Mouse (Mus musculus) lung, postnatal 4 days (tissue): ENCODE data around the gene Gm49366.
"Not testable (repeated sequence)": the region's sequence is repeated elsewhere in the genome, so short reads cannot be mapped to it uniquely, and the experiment has no call there.

Source experiments
- DNase-seq, 2 experiments: peaks; one replicate each; pipeline ENCODE4 v3.0.0; 2021

The Gm49366 gene

DNA sequence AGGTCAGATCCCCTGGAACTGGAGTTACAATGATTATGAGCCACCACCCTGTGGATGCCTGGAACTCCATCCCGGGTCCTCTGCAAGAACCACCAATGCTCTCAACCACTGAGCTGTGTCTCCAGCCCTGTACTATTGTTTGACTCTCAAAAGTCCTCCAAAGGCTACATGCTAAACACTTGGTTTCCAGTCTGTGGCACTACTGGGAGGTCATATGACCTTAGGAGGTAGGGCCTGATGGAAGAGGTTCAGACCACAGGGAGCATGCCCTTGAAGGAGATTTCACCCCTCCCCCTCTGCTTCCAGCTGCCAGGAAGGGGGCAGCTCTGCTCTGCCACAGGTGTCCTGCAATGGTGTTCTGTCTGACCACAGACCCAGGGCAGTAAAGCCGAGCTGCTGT, 5.4 kb upstream of the Gm49366 start:
- DNase-seq: not testable (repeated sequence)

DNA sequence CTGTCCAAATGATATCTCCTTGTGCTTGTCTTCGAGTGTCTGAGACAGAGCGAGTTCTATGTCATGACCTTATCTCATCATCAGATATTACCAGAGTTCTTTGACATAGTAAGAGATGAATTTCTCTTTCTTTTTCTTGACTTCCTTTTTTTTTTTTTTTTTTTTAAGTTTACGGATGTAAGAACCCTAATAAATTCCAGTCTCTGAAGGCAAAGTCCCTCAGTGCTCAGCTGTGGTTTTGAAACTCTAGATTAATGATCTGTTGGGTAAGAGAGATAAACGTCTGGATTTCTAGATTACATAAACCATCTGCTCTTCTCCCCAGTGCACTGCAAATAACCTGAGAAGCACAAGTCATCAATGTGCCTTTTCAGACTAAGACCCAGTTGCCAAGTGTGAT, 4.6 kb upstream of the Gm49366 start:
- no peak for DNase-seq

DNA sequence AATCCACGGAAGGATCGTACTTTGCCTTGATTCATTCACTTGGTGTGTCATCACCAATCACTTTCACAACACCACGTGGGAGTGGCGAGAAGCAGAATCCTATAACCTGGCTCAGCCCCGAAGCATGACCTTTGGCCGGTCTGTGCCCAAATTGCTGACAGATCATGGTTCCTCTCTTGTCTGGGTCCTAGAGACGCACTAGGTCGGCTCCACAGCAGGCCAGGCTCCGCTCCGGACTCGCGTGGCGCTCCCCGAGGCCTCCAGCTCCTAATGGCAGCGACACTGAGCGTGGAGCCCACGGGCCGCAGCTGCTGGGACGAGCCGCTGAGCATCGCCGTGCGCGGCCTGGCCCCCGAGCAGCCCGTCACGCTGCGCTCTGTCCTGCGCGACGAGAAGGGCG, 494 bp upstream of the Gm49366 start, which contains the start of gene Acot4:
Gene Acot4, plus strand, starts transcription at position 139 of the 400 bp plus-strand sequence.
- peak in 1 of 2 experiments; percentile 42 for DNase-seq

DNA sequence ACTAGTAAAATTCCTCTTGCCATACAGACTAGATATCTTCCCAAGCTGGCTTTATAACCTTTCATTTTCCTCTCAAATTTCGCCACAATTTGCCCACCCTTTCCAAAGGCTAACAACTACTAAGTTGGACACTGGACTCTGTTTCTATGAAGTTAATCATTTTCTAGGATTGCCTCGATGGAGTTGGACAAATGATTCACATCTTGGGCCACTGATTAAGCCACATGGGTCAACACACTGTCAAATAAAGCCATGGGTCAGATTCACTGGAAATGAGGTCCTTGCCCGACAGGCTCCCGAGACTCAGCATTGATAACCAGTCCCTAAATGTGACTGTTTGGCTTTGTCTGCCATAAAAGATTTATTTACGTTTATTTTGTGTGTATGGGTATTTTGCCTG, 3.5 kb downstream of the Gm49366 start:
- DNase-seq: no peak

DNA sequence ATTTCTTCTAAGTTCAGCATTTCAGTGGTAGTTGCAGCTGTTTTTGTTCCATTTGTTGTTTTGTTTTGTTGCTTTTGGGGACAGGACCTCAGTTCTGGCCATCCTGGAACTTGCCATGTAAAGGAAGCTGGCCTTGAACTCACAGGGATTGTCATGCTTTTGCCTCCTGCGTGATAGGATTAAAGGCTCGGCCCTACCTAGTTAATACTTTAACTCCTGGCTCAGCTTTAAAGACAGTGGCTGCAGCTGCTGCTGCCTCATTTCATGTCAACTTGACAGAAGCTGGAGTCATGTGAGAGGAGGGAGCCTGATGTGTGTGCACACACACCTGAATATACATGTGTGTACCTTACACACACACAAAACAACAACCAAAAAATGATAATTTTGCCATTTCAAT, 5.3 kb downstream of the Gm49366 start:
- no peak for DNase-seq

DNA sequence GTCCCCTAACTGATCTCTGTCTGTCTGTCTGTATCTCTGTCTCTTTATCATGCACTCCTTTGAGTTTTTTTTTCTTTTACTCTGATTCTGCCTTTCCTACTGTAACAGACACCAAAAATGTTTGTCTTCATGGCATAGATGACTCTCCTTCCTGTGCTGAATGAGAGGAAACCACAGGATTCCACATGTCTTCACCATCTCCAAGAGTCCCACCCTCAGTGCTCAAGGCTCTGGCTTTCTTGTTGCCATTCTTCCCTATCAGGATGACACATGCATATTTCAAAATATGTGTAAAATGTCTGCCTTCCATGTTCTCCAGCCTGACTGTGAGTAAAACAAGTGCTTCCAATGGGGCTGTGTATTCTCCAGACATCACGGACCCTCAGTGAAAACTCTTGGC, 8.2 kb downstream of the Gm49366 start:
- DNase-seq: no peak

DNA sequence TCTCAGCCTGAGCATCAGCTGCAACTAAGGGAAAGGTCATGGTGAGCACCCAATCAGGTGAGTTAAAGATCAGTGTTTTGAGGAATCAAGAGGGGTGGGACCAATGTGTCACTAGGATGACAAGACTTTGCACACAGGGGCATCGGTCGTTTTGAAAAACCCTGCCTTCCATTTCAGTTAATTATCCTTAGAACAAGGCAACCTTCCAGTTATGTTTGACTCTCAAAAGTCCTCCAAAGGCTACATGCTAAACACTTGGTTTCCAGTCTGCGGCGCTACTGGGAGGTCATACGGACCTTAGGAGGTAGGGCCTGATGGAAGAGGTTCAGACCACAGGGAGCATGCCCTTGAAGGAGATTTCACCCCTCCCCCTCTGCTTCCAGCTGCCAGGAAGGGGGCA, 12.0 kb downstream of the Gm49366 start:
- DNase-seq: not testable (repeated sequence)

DNA sequence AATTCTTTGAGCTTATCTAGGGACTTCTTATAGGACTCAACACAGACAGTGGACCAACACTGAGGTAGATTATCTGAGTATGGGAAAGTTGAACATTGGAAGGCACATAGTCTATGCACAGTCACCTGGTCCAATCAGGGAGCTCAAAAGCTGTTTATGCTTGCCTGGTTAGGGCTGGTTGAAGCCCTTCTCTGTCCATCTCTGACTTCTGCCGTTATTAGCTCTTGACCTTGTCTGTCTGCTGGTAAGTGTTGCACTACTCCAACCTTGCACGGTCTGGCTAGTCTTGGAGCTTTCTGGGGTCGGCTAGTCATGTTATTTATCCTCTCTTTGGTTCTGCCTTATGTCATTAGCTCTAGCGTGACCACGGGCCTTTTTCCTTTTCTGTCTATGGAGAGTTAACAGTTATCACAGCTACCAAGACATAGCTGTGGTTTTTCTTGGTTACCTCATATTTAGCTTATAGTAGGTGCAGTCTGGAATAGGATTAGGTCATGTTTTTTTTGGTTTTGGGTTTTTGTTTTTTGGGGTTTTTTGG, 13.3 kb downstream of the Gm49366 start, which contains the start of gene Acot3:
Gene Acot3, plus strand, starts transcription at position 208 of the 538 bp plus-strand sequence.
- no peak for DNase-seq

DNA sequence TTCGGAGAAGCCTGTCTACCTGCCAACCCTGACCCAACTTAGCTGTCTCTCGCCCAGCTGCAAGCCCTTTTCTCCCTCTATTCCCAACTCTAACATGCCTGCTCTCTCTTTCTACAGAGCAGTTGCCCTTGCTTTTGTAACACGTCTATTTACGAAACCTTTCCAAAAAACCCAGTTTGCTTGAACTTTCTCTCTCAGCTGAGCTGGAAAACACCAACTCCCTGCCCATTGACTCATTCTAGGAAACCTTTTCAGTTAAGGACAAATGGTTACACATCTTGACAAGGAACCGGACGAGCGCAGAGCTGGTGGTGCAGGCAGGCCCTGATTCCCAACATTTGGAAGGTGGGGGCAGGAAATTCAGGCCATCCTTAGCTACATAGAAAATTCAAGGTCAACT, 13.9 kb downstream of the Gm49366 start:
- DNase-seq: no peak

DNA sequence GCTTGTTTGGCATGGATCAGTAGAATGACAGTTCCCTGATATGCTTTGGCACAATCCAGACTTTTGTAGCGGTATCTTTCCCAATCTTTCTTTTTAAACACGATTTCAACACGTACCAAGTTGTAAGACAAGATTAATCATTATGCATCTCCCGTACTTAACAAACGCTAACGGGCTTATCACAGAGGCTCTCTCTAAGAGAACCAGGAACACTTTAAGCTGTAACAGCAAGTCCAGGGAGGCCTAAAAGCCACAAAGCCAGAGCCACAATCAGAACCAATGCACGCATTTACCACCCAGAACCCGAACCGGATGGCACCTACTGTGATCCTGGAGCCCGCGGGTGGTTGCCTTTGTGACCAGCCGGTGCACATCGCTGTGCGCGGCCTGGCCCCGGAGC, 14.4 kb downstream of the Gm49366 start:
- DNase-seq: no peak

DNA sequence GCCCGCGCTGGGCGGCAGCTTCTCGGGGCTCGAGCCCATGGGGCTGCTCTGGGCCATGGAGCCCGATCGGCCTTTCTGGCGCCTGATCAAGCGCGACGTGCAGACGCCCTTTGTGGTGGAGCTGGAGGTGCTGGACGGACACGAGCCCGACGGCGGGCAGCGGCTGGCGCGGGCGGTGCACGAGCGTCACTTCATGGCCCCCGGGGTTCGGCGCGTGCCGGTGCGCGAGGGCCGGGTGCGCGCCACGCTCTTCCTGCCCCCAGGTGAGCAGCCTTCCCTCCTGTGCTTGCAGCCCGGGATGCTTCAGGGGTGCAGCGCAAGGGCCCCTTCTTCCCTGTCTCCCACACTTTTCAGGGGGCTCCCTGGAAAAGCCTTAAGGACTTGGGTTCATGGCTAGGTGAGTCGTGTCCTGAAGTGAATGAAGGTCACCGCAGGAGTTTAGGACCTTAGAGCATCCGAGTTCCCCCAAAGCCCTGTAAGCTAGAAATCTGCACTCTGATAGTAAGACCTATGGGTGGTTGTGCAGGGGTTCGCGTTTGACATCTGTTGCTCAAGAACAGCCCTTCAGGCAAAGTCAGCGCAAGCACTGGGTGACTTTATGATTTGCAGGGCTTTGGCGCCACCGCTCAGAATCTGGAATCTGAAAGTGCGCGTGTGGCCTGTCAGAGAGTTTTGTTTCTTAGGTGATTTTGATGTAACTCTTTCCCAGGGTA, 15.1 kb downstream of the Gm49366 start:
- DNase-seq: peak; percentile 14 to 32

DNA sequence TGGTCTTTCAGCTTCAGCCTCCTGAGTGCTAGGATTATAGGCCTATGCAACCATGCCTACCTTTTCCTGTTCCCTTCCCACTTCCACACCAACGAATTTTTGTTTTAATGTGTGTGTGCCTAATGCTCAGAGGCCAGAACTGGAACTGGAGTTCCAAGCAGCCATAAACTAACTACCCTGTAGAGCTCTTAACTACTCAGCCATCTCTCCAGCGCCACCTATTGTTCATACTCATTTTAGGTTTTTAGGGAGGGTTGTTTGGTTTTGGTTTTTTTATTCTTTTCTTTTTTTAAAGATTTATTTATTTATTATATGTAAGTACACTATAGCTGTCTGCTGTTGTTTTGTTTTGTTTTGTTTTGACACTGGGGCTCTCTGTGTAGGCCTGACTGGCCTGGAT, 22.2 kb downstream of the Gm49366 start:
- DNase-seq: peak in 1 of 2 experiments; percentile 13

DNA sequence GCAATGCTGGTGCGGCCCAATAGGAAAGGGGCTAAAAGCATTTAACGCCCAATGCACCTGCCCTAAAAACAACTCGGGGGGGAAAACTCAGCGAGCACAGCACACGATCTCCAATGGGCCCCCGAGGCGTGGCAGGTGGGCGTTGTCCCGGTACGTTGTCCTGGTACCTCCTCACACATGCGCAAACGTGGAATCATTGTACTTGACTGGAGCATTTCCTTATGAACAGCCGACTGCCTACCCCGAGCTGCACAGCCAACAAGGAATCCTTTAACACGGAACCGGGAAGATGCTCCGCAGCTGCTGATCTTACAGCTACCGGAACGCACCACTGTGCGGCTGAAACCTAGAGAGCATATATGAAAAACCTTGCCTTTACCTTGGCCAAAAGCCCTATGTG, 23.6 kb downstream of the Gm49366 start:
- no peak for DNase-seq

DNA sequence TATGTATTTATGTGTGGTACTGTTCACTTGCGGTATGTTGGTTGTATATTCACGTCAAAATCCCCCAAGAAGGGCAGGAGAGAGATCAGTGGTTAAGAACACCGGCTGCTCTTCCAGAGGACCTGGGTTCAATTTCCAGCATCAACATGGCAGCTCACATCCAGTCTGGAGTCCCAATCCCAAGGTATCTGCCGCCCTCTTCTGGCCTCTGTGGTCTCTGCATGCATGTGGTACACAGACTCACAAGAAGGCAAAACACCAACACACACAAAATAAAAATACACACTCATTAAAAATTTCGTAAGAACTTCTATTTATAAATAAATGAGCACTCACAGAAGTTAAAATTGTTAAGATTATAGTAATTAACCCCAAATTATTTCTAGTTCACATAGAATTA, 24.5 kb downstream of the Gm49366 start:
- DNase-seq: peak in 1 of 2 experiments; percentile 16

DNA sequence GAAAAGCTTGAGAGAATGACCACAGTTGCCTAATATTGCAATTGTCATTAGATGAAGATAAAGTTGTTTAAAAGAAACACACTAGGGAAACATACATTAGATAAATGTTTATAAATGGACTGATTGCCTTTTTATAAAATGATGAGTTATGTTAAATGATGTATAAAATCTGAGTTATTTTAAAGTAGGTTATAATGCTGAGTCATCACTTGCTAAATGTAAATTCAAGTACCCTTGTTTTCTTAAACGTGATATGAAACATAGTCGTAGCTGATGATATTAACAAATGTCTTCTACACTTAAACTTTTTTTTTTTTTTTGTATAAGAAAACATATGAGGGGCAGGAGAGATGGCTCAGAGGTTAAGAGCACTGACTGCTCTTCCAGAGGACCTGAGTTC, 25.1 kb downstream of the Gm49366 start:
- no peak for DNase-seq

DNA sequence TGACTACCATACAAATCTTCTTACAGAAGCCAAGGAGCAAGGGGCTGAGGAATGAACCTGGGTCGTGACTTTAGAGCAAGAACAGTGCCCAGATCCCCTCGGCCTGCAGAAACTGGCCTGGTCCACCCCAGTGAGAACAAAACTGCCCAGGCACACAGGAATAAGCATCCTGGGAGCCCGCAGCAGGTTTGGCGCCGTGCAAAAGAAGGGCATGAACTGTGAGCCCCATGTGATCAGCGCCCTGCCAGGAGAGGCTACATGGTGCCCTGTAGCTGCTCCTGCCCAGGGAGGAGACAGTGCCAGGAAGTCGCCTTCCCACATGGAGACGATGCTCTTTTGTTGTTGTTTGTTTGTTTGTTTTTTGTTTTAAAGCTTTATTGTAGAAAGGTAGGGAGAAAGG, 25.9 kb downstream of the Gm49366 start:
- no peak for DNase-seq

DNA sequence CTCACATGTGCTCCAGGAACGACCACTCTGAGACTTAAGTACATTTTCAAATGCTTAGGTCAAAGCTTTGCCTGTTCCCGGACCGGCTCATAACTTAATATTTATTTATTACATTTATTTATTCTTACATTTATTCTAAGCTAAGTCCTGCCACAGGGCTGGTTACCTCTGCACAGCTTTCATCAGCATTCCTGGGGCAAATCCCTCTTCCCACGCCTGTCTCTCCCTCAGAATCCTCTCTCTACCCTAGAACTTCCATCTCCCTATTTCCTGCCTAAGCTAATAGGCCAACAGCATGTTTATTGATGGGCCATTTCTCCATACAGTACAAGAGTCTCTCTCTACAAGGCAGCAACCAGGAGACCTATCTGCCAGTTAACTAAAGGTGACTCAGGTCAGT, 29.0 kb downstream of the Gm49366 start:
- DNase-seq: no peak

DNA sequence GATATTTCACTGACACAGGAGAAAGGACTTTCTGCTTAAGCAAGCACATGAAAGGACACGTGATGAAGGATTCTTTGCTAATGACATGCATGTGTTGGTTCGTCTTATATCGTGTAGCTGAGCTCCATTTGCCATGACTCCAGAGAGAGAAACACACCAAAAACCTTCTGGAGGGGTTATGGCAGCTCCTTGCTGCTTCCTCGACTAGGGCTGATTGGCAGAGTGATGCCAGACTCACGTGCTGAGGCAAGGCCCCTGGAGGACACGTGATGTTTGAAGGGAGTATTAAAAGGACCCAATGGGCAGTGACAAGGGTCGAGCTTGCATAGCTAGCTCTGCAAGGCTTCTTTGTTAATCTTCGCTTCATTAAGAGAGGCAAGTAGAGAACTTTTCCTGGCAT, 29.6 kb downstream of the Gm49366 start:
- DNase-seq: no peak

DNA sequence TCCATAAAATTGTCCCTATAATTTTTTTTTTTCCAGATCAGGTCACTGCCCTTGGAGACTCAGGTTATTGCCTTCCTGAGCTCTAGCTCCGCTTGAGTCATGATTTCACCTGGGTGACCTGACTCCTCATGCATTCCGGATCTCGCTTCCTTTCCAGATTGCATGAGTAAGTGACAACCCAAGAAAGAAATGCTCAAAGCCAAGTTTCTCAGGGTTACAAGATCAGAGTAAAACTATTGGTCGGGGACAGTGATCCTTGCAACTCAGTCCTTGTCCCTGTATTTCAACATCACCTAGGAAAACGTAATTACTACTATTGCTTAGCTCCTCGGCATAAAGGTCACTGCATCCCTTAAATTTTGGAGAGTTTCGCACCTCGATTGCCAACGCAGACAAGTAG, 30.3 kb downstream of the Gm49366 start, which contains the start of gene Acot5:
Gene Acot5, plus strand, starts transcription at position 340 of the 400 bp plus-strand sequence.
- DNase-seq: no peak

DNA sequence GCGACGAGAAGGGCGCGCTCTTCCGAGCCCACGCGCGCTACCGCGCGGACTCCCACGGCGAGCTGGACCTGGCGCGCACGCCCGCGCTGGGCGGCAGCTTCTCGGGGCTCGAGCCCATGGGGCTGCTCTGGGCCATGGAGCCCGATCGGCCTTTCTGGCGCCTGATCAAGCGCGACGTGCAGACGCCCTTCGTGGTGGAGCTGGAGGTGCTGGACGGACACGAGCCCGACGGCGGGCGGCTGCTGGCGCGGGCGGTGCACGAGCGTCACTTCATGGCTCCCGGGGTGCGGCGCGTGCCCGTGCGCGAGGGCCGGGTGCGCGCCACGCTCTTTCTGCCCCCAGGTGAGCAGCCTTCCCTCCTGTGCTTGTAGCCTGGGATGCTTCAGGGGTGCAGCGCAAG, 30.8 kb downstream of the Gm49366 start:
- peak; percentile 31 to 69 for DNase-seq

DNA sequence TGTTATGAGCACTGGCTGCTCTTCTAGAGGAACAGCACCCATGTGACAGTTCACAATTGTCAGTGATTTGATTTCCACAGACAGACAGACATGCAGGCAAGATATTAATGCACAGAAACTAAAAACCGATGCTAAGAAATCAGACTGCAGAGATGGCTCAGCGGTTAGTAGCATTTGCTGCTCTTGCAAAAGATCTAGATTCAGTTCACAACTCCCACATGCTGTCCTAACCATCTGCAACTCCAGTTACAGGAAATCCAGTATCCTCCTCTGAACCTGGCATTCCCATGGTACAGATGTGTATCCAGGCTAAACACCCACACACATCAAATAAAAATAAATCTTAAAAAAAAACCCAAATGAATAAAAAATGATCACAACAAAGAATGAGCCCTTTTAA, 33.0 kb downstream of the Gm49366 start:
- DNase-seq: no peak

DNA sequence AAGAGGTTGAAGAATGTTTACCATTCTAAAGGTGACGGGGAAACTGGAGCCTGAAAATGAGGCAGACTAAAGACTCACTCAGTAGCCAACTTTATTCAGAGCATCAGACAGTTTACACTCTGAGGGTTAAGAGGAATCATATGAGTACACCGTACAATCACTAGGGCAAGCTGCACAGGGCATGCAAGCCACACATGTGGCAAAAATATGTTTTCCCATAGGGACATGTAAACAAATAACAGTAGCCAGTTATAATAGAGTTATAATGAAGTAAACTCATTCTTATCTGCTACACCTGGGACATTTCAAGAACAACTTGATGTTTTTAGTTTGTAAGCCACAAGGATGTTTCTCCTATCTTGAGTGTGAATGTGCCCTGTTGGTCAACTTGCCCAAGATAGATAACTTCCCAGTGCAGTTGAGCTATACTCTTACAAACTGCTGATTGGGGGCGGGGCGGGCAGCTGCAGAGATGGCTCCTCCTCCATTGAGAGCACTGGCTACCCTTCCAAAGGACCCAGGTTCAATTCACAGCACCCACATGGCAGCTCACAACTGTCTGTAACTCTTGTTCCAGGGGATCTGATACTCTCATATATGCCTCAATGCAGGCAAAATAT, 38.7 kb downstream of the Gm49366 start:
- DNase-seq: no peak

DNA sequence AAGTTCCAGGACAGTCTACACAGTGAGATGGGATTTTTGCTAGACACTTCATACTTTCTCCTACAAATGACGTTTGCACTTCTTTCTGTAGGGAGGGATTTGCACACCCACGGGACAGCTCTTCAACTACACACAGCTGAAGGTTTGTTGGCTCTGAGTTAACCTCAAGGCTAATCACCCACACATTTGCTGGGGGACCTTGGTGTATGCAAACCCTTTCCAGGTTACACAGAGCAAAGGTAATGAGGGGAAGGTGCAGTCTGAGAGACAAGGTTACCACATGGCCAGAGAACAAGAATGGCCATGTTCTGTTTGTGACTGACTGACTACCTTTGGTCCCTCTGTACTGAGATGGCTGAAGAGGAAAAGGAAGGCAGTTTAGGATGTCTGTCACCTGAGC, 45.1 kb downstream of the Gm49366 start:
- DNase-seq: no peak

DNA sequence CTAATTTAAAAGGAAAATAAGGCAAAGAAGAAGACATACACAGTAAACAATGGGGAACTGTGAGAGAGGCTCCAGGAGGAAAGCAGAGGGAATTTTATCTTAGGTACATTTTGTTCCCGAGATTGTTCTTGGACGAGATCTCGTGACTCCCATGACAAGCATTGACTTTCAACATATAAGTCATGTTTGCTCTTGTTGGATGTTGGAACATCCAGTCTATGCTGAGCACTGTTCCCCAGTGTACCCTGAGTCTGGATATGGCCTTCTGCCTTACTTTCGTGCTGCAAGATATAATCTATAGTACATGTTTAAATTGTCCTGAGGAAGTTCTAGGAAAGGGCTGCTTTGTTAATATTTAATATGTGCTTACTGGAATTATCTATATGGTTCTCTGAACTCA, 45.8 kb downstream of the Gm49366 start:
- no peak for DNase-seq
